In the genomic region with DNA sequence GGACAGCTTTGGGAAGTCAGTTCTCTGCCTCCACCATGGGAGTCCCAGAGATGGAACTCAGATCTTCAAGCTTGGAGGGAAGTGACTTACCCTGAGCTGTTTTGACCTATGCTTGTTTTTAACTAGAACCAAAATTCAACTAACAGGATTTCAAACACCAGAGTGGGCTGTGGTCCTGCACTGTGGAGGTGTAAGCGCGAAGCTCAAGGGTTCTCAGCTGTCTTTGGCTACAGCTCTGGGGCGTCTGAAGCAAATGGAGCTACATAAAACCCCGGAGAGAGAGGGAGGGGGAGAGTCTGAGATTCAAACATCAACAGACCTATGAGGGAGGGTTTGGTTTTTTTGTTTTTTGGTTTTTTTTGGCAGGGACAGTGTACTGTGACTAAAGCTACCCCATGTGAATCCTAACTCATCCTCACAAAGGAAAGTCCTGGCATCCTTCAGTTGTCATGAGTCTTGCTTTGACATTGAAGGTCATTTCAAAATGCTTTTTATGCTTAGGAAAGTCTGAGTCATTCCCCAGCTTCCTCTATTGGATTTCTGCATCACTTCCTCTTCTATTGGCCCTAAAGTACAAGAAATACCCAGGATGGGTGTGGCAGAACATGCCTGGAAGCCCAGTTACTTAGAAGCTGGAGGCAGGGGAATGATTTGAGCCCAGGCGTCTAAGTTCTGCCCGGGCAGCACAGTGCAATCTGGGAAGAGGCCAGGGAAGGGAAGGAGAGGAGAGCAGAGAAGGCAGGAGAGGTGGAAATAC, we compare ENCODE assay signal across 8 mouse cellular contexts. TPM values are rescaled to one million over a fixed set of nuclear protein-coding genes. Genes with fewer than 3 reads are reported as not detected.
DNase-seq lines count a peak whose midpoint lies in the region; ATAC-seq and TF ChIP-seq lines count a peak whose summit lies in the region.

No protein-coding gene starts in this region.

- no peak overlapping the region for H3K9ac ChIP-seq in forebrain, embryonic 14.5 days (ENCODE audit: low read length)

- H3K4me3 ChIP-seq in embryonic fibroblast, embryonic 13.5 days (ENCODE audit: insufficient read depth, low read length) = no peak overlapping the region
- H3K4me3 ChIP-seq in forebrain, embryonic 14.5 days (ENCODE audit: low read depth, low read length) = no peak overlapping the region

- peak; percentile 99 for DNase-seq in 3T3-L1 (ENCODE audit: low read depth, low spot score)
- peak; percentile 56 for DNase-seq in CD4-positive helper T cell, adult 2 months (ENCODE audit: low read depth, low spot score)
- DNase-seq in kidney, postnatal 10 days = peak; percentile 49
- no peak for DNase-seq in layer of hippocampus, postnatal 10 days (ENCODE audit: low spot score in 2 of 2)
- DNase-seq in forebrain, embryonic 14.5 days (ENCODE audit: low spot score) = no peak
- no peak for DNase-seq in urinary bladder, postnatal 36 days (ENCODE audit: low spot score in 2 of 2)

- no peak for TF ChIP-seq CTCF in embryonic fibroblast, embryonic 13.5 days (IDR thresholded peaks at IDR 0.05; ENCODE audit: borderline replicate concordance, insufficient read depth, low read length)

- H3K27ac ChIP-seq in embryonic fibroblast, embryonic 13.5 days (ENCODE audit: insufficient read depth, low read length) = peak overlapping the region; percentile 97
- H3K27ac ChIP-seq in forebrain, embryonic 14.5 days (ENCODE audit: low read depth, low read length) = no peak overlapping the region

- 77% methylated on average over 6 of the region's 6 CpGs for whole genome bisulfite sequencing in forebrain, embryonic 14.5 days

- ATAC-seq in neutrophil, adult 5-6 weeks (ENCODE audit: extremely low read depth, insufficient number of reproducible peaks, low FRiP score, poor library complexity, severe bottlenecking) = peak; percentile 61
- ATAC-seq in forebrain, embryonic 14.5 days = no peak

- H3K4me1 ChIP-seq in embryonic fibroblast, embryonic 13.5 days (ENCODE audit: control insufficient read depth, insufficient read depth, low read length) = peaks cover 10% of the 10 kb centered on the region
- no peaks in the 10 kb centered on the region for H3K4me1 ChIP-seq in forebrain, embryonic 14.5 days (ENCODE audit: control insufficient read depth, insufficient read depth, low read length)

- no peaks in the 10 kb centered on the region for H3K36me3 ChIP-seq in forebrain, embryonic 14.5 days (ENCODE audit: control insufficient read depth, insufficient read depth, low read length)

- no peaks in the 10 kb centered on the region for H3K27me3 ChIP-seq in forebrain, embryonic 14.5 days (replicated peaks; ENCODE audit: control insufficient read depth, insufficient read depth, low read length)

- H3K9me3 ChIP-seq in forebrain, embryonic 14.5 days (replicated peaks; ENCODE audit: control insufficient read depth, low read length) = no peaks in the 10 kb centered on the region

- no peak overlapping the region for H3K4me2 ChIP-seq in forebrain, embryonic 14.5 days (ENCODE audit: low read length)

- peak; percentile 40; the same call in 1 of the 2 replicates for TF ChIP-seq POLR2A in embryonic fibroblast, embryonic 13.5 days (IDR thresholded peaks at IDR 0.05; ENCODE audit: low read depth, low read length)

RNA-seq across cellular contexts. Expression of gene Mcl1, which starts 8.1 kb away (rescaled TPM):
- polyA plus RNA-seq in embryonic fibroblast, embryonic 13.5 days (2011; ENCODE audit: insufficient read length, low read depth, missing spikeins) = 109 and 118 TPM in 2 replicates
- 1,463 and 1,559 TPM in 2 replicates for total RNA-seq in neutrophil, adult 5-6 weeks (2017)
- total RNA-seq in layer of hippocampus, postnatal 10 days (2021) = 10 to 100 TPM; 68.0 TPM
- polyA plus RNA-seq in forebrain, embryonic 14.5 days (2014; fragmentation: Nextera tagmentation; extraction: Ambion mirVana) = 50.3 and 50.8 TPM in 2 replicates

RNA-seq across cellular contexts. Expression of gene Ensa, which starts 25.7 kb away (rescaled TPM):
- 71.5 and 86.4 TPM in 2 replicates for polyA plus RNA-seq in embryonic fibroblast, embryonic 13.5 days (2011; ENCODE audit: insufficient read length, low read depth, missing spikeins)
- total RNA-seq in neutrophil, adult 5-6 weeks (2017) = 148 and 157 TPM in 2 replicates
- 100 to 1,000 TPM; 220 to 228 TPM for total RNA-seq in layer of hippocampus, postnatal 10 days (2021)
- polyA plus RNA-seq in forebrain, embryonic 14.5 days (2014; fragmentation: Nextera tagmentation; extraction: Ambion mirVana) = 97.2 and 106 TPM in 2 replicates

RNA-seq across cellular contexts. Expression of gene Adamtsl4, which starts 37.3 kb away (rescaled TPM):
- polyA plus RNA-seq in embryonic fibroblast, embryonic 13.5 days (2011; ENCODE audit: insufficient read length, low read depth, missing spikeins) = 18.9 and 26.4 TPM in 2 replicates
- total RNA-seq in neutrophil, adult 5-6 weeks (2017) = 0.47 and 0.74 TPM in 2 replicates
- total RNA-seq in layer of hippocampus, postnatal 10 days (2021) = under 1 TPM; 0.69 to 0.94 TPM
- polyA plus RNA-seq in forebrain, embryonic 14.5 days (2014; fragmentation: Nextera tagmentation; extraction: Ambion mirVana) = 0.13 and 0.72 TPM in 2 replicates

Comparison
In these comparisons a context has a peak if more than half of its experiments do, and no peak if none do; other contexts are left out.
1. DNase-seq: peak in 3T3-L1 (single experiment), CD4-positive helper T cell, adult 2 months (single experiment) and kidney, postnatal 10 days (single experiment); none in layer of hippocampus, postnatal 10 days (0 of 2), forebrain, embryonic 14.5 days (single experiment) and urinary bladder, postnatal 36 days (0 of 2).
2. RNA of gene Mcl1, which starts 8.1 kb away (total RNA-seq): 1,463 to 1,559 TPM in neutrophil, adult 5-6 weeks; 68.0 TPM in layer of hippocampus, postnatal 10 days; every median in the first group is over 10 times any median in the second.